Mouse (Mus musculus) limb, embryonic 14.5 days (tissue): Measurements from ENCODE around the gene 4930415O20Rik. TPM values are rescaled to one million over a fixed set of nuclear protein-coding genes. Genes with fewer than 3 reads are reported as not detected.

ENCODE experiments used
- ATAC-seq: fragments of 200-750 bp; cut with Nextera tagmentation; 2 replicates; pipeline ENCODE4 v1.8.0; 2017; ENCODE audit warnings: low read depth, moderate number of reproducible peaks, moderate TSS enrichment; ENCODE audit not compliant: low FRiP score
- DNase-seq: peaks from one replicate; pipeline ENCODE4 v3.0.0-alpha.2; 2015; ENCODE audit warnings: low spot score
- H3K27ac ChIP-seq: fragments of 300-500 bp; sonication (generic); replicated peaks from 2 replicates; pipeline ENCODE4 v1.5.1; 2014; ENCODE audit warnings: low read depth, mild to moderate bottlenecking, low read length, moderate library complexity, mixed read lengths
- H3K27me3 ChIP-seq: fragments of 300-500 bp; sonication (generic); 2 replicates; pipeline ENCODE4 v1.6.1; 2014; ENCODE audit warnings: low read length, mixed read lengths; ENCODE audit not compliant: control insufficient read depth, insufficient read depth
- H3K36me3 ChIP-seq: fragments of 300-500 bp; sonication (generic); 2 replicates; pipeline ENCODE4 v1.6.1; 2014; ENCODE audit warnings: mild to moderate bottlenecking, low read length, moderate library complexity, mixed read lengths; ENCODE audit not compliant: control insufficient read depth, insufficient read depth
- H3K4me1 ChIP-seq: fragments of 300-500 bp; sonication (generic); 2 replicates; pipeline ENCODE4 v1.6.1; 2014; ENCODE audit warnings: antibody characterized with exemption, low read length, mixed read lengths; ENCODE audit not compliant: control insufficient read depth, insufficient read depth
- H3K4me2 ChIP-seq: fragments of 300-500 bp; sonication (generic); replicated peaks from 2 replicates; pipeline ENCODE4 v1.6.1; 2014; ENCODE audit warnings: low read depth, mild to moderate bottlenecking, low read length, moderate library complexity; ENCODE audit not compliant: severe bottlenecking
- H3K4me3 ChIP-seq: fragments of 300-500 bp; sonication (generic); replicated peaks from 2 replicates; pipeline ENCODE4 v1.5.1; 2014; ENCODE audit warnings: low read length
- H3K9ac ChIP-seq: fragments of 300-500 bp; sonication (generic); 2 replicates; pipeline ENCODE4 v1.6.1; 2014; ENCODE audit warnings: mild to moderate bottlenecking, low read depth, low read length, moderate library complexity; ENCODE audit not compliant: severe bottlenecking
- H3K9me3 ChIP-seq: fragments of 300-500 bp; sonication (generic); 2 replicates; pipeline ENCODE4 v1.6.1; 2016; ENCODE audit warnings: low read length; ENCODE audit not compliant: control insufficient read depth
- POLR2A ChIP-seq: fragments of 200-500 bp; IDR thresholded peaks from 2 replicates; pipeline ENCODE4 v1.8.0; 2012; ENCODE audit warnings: inconsistent platforms, mild to moderate bottlenecking, moderate library complexity, borderline replicate concordance; ENCODE audit not compliant: insufficient read depth, insufficient read length; ENCODE audit errors: extremely low read depth
- WGBS: fragments of 180-500 bp; shearing (Covaris S2); extraction: QIAGEN DNeasy Blood & Tissue Kit; methylation state at CpG from one replicate; pipeline ENCODE4 v1.1.7; 2014; 5-methylcytosine and 5-hydroxymethylcytosine counted together
- polyA plus RNA-seq, 2 experiments: library from polyadenylated mRNA; depleted of rRNA in 1 of 2; stranded (reverse) in 1 of 2; unstranded in 1 of 2; fragments of >200 nt; fragmentation: Nextera tagmentation in 1 of 2; extraction: Ambion mirVana in 1 of 2; gene quantifications; 2 replicates each; pipeline versions ENCODE4 v1.2.1 to v1.2.3; 2012 to 2014

The 4930415O20Rik gene
- polyA plus RNA-seq, 2 experiments = 0.37 TPM; not detected in 1

DNA sequence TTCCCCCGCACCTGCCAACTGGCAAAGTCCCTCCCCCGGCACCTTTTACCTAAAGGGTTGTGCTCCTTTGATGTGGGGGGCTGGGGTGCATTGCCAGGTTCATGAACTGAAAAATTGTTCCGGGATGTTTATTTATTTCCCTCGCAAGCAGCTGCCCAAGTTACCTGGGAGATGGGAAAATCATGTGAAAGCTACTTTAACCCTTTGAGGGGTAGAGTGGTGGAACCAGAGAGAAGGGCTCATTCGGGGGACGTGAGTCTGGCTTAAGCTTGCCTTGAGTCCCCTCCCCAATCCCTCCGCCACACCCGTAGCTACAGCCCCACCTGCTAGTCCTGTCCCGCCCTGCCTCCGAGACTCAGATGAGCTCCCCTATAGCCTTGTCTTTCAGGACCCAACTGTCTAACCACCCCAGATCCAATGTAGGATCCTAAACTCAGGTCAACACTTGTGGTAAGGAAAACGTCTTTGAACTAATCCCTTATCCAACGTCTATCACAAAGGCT lies 39.4 kb downstream of the 4930415O20Rik start:
- ATAC-seq = no peak
- H3K4me2 ChIP-seq = peak overlapping the region; percentile 90
- H3K9ac ChIP-seq = peak overlapping the region; percentile 89
- H3K27ac ChIP-seq = peak overlapping the region; percentile 79
- 4% methylated on average over 12 of the region's 12 CpGs for WGBS
- H3K27me3 ChIP-seq = no peaks in the 10 kb centered on the region
- no peaks in the 10 kb centered on the region for H3K9me3 ChIP-seq
- peaks cover 21% of the 10 kb centered on the region for H3K4me1 ChIP-seq
- peaks cover 7% of the 10 kb centered on the region; the same call in 1 of the 2 replicates for H3K36me3 ChIP-seq
- TF ChIP-seq POLR2A = no peak
- no peak for DNase-seq
- H3K4me3 ChIP-seq = peak overlapping the region; percentile 86

DNA sequence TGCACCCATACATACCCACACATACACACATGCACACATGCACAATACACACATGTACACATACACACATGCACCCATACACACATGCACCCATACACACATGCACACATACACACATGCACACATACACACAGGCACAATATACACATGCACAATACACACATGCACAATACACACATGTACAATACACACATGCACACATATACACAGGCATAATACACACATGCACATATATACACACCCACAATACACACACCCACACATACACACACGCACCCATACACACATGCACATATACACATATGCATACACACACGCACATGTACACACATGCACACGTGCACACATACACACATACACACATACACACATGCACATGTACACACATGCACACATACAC lies 41.4 kb downstream of the 4930415O20Rik start:
- H3K36me3 ChIP-seq = 0 out of 2 replicates have a peak, but pooled peaks cover under 1% of the 10 kb centered on the region
- H3K27ac ChIP-seq = no peak overlapping the region
- TF ChIP-seq POLR2A = no peak
- H3K4me2 ChIP-seq = no peak overlapping the region
- WGBS = 94% methylated on average over 3 of the region's 3 CpGs
- H3K4me3 ChIP-seq = no peak overlapping the region
- no peaks in the 10 kb centered on the region for H3K27me3 ChIP-seq
- no peak for ATAC-seq
- H3K9ac ChIP-seq = no peak overlapping the region
- DNase-seq = no peak
- no peaks in the 10 kb centered on the region for H3K9me3 ChIP-seq
- H3K4me1 ChIP-seq = peaks cover 23% of the 10 kb centered on the region

DNA sequence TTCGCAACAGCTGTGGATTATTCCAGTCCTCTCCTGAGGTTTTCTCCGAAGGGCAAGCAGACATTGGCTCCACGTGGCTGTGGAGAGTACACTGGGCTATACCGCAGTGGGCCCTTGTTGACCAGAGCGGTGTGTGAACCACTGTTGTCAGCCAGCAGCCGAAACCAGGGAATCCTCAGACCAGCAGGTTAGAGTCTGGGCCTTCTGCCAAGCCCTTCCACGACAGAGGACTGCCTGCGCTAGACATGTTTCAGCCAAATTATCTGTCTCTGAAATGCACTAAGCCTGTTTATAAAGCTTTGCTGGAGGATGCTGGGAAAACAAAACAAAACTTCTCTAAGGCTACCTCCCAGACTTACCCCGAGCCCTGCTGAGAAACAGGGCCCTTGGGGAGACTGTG lies 43.7 kb downstream of the 4930415O20Rik start:
- peak; percentile 68 for DNase-seq
- Histone ChIP-seq H3K27ac (0 out of 2 replicates have a peak overlapping the region, but pooled peaks have one; percentile 28), H3K36me3 (no peaks in the 10 kb centered on the region), H3K9me3 (no peaks in the 10 kb centered on the region), H3K27me3 (no peaks in the 10 kb centered on the region), H3K4me1 (peaks cover 11% of the 10 kb centered on the region; the same call in 1 of the 2 replicates), H3K4me3 (no peak overlapping the region), H3K4me2 (no peak overlapping the region), H3K9ac (no peak overlapping the region)
- ATAC-seq = peak; percentile 44; the same call in 1 of the 2 replicates
- 28% methylated on average over 9 of the region's 9 CpGs for WGBS
- no peak for TF ChIP-seq POLR2A

DNA sequence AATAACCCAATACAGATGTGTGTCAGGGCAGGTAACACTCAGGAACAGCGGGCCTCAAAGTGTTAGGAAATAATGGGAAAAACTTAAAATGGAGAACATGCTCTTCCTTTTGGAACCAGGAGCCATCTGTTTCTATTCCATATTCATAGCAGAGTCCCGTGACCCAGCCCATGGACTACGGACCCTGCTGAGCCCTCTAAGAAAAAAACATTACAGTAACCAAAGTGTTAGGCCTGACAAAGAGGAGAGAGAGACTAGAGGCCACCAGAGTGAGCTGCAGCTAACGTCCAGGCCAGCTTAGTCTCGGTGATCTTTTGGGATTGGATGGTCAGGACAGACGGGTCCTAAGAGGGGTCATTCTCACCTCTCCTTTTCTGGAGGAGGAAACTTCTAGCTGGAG lies 44.2 kb downstream of the 4930415O20Rik start:
- 33% methylated on average over 6 of the region's 6 CpGs for WGBS

DNA sequence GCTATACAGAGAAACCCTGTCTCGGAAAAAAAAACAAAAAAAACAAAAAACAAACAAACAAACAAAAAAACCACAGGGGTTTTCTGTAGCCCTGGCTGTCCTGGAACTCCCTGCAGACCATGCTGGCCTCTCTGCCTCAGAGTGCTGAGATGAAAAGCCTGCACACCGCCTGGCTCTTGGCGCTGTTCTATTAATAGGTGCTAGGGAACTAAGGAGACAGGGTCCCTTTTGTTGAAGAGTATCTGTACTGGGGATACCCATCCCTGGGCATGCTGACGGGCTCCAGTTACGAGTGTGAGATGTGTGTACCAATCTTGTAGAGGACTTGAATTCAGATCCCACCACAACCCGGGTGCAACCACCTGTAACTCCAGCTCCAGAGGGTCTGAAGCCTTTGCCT lies 44.9 kb downstream of the 4930415O20Rik start:
- Histone ChIP-seq H3K9ac (no peak overlapping the region), H3K4me2 (no peak overlapping the region), H3K27me3 (no peaks in the 10 kb centered on the region), H3K9me3 (no peaks in the 10 kb centered on the region), H3K36me3 (no peaks in the 10 kb centered on the region), H3K4me1 (peaks cover 11% of the 10 kb centered on the region; the same call in 1 of the 2 replicates), H3K4me3 (no peak overlapping the region), H3K27ac (no peak overlapping the region)
- TF ChIP-seq POLR2A = no peak
- WGBS = 67% methylated on average over 6 of the region's 6 CpGs
- no peak for DNase-seq
- ATAC-seq = no peak

More for the DNA sequence above, 44.2 kb downstream of the 4930415O20Rik start:
- H3K9ac ChIP-seq = no peak overlapping the region
- no peak overlapping the region for H3K4me2 ChIP-seq
- no peak for TF ChIP-seq POLR2A
- no peaks in the 10 kb centered on the region for H3K9me3 ChIP-seq
- H3K27me3 ChIP-seq = no peaks in the 10 kb centered on the region
- H3K4me1 ChIP-seq = peaks cover 11% of the 10 kb centered on the region; the same call in 1 of the 2 replicates
- no peak overlapping the region for H3K4me3 ChIP-seq
- no peaks in the 10 kb centered on the region for H3K36me3 ChIP-seq
- H3K27ac ChIP-seq = no peak overlapping the region
- DNase-seq (no peak), ATAC-seq (no peak)
